Mouse (Mus musculus): Measurements from ENCODE around the gene Trim80.

- TF ChIP-seq CTCF (IDR thresholded peaks at IDR 0.05; ENCODE audit: low read depth) (no peak), EP300 (IDR thresholded peaks at IDR 0.05; ENCODE audit: low read depth) (no peak)
Observed at GRCm38 (mm10) chr11:115429307-115429706, 11.0 kb upstream of the Trim80 start.

All from heart, postnatal 0 days (tissue).